Mouse (Mus musculus) midbrain, embryonic 13.5 days (tissue): ENCODE results near the gene Gclm. TPM values are rescaled to one million over a fixed set of nuclear protein-coding genes. Genes with fewer than 3 reads are reported as not detected.

ENCODE experiments used
- ATAC-seq: fragments of 200-750 bp; cut with Nextera tagmentation; 2 replicates; pipeline ENCODE4 v1.8.0; 2017; ENCODE audit warnings: mild to moderate bottlenecking, moderate TSS enrichment, moderate library complexity
- H3K27ac ChIP-seq: fragments of 300-500 bp; sonication (generic); 2 replicates; pipeline ENCODE4 v1.5.1; 2015; ENCODE audit warnings: inconsistent platforms, mild to moderate bottlenecking, moderate library complexity
- H3K27me3 ChIP-seq: fragments of 300-500 bp; sonication (generic); 2 replicates; pipeline ENCODE4 v1.6.1; 2015; ENCODE audit warnings: mild to moderate bottlenecking, inconsistent platforms
- H3K36me3 ChIP-seq: fragments of 300-500 bp; sonication (generic); 2 replicates; pipeline ENCODE4 v1.6.1; 2015; ENCODE audit warnings: mild to moderate bottlenecking, inconsistent platforms
- H3K4me1 ChIP-seq: fragments of 300-500 bp; sonication (generic); replicated peaks from 2 replicates; pipeline ENCODE4 v1.6.1; 2015; ENCODE audit warnings: inconsistent platforms
- H3K4me2 ChIP-seq: fragments of 300-500 bp; sonication (generic); replicated peaks from 2 replicates; pipeline ENCODE4 v1.6.1; 2015; ENCODE audit warnings: moderate library complexity, mild to moderate bottlenecking, inconsistent platforms
- H3K4me3 ChIP-seq: fragments of 300-500 bp; sonication (generic); replicated peaks from 2 replicates; pipeline ENCODE4 v1.5.1; 2015; ENCODE audit warnings: mild to moderate bottlenecking, inconsistent platforms
- H3K9ac ChIP-seq: fragments of 300-500 bp; sonication (generic); replicated peaks from 2 replicates; pipeline ENCODE4 v1.6.1; 2015; ENCODE audit warnings: mild to moderate bottlenecking, inconsistent platforms
- H3K9me3 ChIP-seq: fragments of 300-500 bp; sonication (generic); 2 replicates; pipeline ENCODE4 v1.6.1; 2016; ENCODE audit warnings: mild to moderate bottlenecking, inconsistent platforms
- WGBS: fragments of 180-500 bp; shearing (Covaris S2); methylation state at CpG from one replicate; pipeline ENCODE4 v1.1.7; 2015; 5-methylcytosine and 5-hydroxymethylcytosine counted together
- polyA plus RNA-seq: library from polyadenylated mRNA; unstranded; fragments of >200 nt; fragmentation: Nextera tagmentation; extraction: Ambion mirVana; gene quantifications from 2 replicates; pipeline ENCODE4 v1.2.1, GENCODE M21; 2015

The Gclm gene
- polyA plus RNA-seq = 39.7 and 45.2 TPM in 2 replicates

DNA sequence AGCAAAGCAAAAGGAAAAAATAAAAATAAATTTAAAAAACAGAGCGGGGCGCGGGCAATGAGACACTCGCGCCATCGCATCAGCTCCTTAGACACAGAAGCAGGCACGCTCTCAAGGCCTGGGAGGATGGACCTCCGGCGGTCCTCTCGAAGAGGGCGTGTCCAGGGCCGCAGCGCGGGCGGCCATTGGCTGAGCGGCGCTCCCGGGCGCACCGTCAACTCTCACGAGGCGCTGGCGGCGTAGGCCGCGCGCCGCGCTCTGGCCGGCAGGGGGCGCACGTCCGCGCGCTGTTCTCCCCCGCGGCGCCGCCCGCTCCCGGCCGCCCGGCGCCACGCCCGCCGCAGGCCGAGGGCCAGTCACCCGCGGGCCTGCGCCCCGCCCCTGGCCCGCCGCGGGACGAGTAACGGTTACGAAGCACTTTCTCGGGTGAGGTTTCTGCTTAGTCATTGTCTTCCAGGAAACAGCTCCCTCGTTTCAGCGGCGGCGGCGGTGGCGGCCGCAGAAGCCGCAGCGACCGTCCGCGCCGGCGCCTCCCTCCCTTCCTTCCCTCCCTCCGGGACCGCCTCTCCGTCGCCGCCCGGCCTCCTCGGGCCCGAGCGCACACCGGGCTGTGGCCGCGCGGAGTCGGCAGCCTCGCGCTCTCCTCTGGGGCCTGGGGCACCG, at the start of gene Gclm:
TSS of gene Gclm (plus strand) at position 343 of the 663 bp plus-strand sequence.
- H3K9ac ChIP-seq = peak within 1 kb of the TSS; percentile 92
- H3K4me2 ChIP-seq = peak within 1 kb of the TSS; percentile 62
- no peaks in the 10 kb centered on the region for H3K9me3 ChIP-seq
- peak within 1 kb of the TSS; percentile 93 for H3K27ac ChIP-seq
- H3K4me3 ChIP-seq = peak within 1 kb of the TSS; percentile 81
- no peaks in the 10 kb centered on the region for H3K27me3 ChIP-seq
- peaks cover 19% of the 10 kb centered on the region for H3K4me1 ChIP-seq
- under 1% methylated on average over 82 of the region's 90 CpGs for WGBS
- no peaks in the 10 kb centered on the region for H3K36me3 ChIP-seq
- peak; percentile 99 for ATAC-seq

DNA sequence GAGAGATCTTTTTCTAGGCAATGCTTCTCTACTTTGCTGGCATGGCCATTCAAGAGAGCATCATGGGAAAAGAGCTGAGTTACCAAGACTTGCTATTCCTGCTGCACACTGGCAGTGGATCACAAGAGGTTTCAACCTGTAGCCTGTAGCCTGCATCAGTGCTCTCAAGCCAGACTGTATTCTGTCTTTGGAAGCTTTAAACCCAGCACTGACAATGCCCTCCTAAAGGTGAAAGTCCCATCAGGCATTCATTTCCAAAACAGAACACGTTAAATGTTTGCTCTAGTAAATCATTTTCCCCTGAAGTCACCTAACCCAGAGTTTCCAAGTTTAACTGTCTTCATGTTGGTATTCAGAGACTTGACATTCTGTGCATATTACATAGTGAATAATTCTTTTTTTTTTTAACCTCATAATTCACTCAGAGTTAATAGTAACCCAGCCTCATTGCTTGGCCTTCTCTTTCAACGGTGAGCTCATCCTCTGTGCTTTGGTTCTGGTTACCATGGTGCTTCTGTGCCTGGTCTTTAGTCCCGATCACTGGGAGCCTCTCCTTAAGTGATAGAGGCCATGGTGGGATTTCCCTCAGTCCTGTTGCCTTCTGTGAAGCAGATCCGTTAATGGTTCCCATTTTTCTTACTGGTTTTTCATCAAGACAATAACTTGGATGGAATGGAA, 48.6 kb upstream of the Gclm start:
- Histone ChIP-seq H3K4me2 (no peak overlapping the region), H3K27me3 (no peaks in the 10 kb centered on the region), H3K4me3 (no peak overlapping the region), H3K4me1 (no peaks in the 10 kb centered on the region), H3K9me3 (no peaks in the 10 kb centered on the region), H3K9ac (no peak overlapping the region), H3K36me3 (no peaks in the 10 kb centered on the region), H3K27ac (no peak overlapping the region)
- ATAC-seq = no peak
- WGBS = 74% methylated on average over 4 of the region's 4 CpGs

DNA sequence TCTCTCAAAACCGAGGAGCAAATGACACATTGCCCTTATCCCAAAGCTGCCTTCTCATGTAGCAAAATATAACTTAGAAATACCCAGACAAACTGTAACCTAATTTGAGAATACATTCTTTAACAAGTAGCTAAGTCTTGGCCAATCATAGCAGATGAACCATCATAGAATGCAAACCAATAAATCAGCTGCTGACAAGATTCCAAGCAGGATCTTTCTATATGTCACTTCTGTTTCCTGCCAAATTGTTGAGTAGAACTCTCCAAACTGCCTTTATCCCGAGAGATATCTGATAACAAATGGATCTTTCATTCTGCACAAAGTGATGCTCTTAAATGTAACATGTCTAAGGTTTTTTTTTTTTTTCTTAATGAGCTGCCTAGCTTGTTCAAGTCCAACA, 46.8 kb upstream of the Gclm start:
- Histone ChIP-seq H3K27ac (no peak overlapping the region), H3K4me1 (peaks cover 10% of the 10 kb centered on the region), H3K9me3 (no peaks in the 10 kb centered on the region), H3K4me3 (no peak overlapping the region), H3K9ac (no peak overlapping the region), H3K36me3 (no peaks in the 10 kb centered on the region), H3K27me3 (no peaks in the 10 kb centered on the region), H3K4me2 (no peak overlapping the region)
- WGBS = 96% methylated on average over 2 of the region's 2 CpGs
- no peak for ATAC-seq

DNA sequence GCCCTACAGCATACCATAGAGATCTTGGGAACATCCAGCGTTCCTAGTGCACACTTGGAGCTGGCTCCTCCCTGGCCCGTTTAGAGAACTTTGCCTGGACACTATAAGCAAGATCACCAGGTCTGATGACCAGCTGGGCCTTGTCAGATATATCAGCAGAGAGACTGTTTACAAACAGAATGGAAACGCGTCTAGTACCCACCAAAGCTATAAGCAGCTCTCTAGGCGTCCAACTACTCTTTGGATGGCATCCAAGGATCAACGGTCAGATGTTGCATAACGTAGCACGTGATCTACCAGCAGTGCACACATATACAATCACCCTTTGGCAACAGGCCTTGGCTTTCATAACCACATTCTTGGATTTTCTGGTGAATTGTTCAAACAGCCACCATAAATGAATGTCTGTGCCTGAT, 46.4 kb upstream of the Gclm start:
- Histone ChIP-seq H3K4me1 (peaks cover 10% of the 10 kb centered on the region), H3K4me2 (no peak overlapping the region), H3K27ac (no peak overlapping the region), H3K27me3 (no peaks in the 10 kb centered on the region), H3K4me3 (no peak overlapping the region), H3K9me3 (no peaks in the 10 kb centered on the region), H3K9ac (no peak overlapping the region), H3K36me3 (no peaks in the 10 kb centered on the region)
- ATAC-seq = no peak
- 85% methylated on average over 8 of the region's 8 CpGs for WGBS

DNA sequence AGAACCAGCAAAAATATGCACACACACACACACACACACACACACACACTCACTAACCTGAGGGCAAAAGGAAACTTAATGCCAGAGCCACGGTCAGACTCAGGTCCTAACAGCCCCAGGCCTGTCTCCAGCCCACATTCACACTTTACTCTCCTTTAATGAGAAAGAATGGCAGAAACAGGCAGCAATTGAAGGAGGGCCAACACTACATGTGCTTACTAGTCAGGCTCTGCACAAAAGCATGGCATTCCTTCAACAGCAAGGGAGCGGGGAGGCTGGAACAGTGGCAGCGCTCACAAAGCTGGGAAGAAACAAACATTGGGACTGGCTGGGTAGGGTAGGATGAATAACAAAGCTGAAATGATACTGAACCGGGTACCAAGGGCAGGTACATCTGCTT, 45.8 kb upstream of the Gclm start:
- 82% methylated on average over 4 of the region's 4 CpGs for WGBS
- H3K27me3 ChIP-seq = no peaks in the 10 kb centered on the region
- no peaks in the 10 kb centered on the region for H3K36me3 ChIP-seq
- no peaks in the 10 kb centered on the region for H3K9me3 ChIP-seq
- H3K4me3 ChIP-seq = no peak overlapping the region
- H3K9ac ChIP-seq = no peak overlapping the region
- no peak for ATAC-seq
- H3K4me1 ChIP-seq = peaks cover 10% of the 10 kb centered on the region
- H3K4me2 ChIP-seq = no peak overlapping the region
- H3K27ac ChIP-seq = no peak overlapping the region

DNA sequence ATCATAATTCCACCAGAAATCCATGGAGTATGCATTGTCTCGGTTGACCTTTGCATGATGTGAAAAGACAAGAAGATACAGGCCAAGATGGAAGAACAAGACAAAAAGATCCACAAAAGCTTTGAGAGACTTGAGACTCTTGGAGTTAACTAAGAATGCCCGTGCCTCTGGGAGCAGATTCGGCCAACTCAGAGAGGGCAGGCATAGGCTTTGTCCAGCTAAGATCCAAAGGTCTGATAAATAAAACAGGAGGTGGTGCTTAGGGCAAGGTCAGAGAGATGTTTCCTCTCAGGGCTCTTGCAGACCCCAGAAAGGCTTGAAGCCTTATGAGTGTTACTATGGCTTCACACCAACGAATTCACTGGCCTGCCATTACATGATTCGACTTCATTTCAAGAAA, 45.3 kb upstream of the Gclm start:
- Histone ChIP-seq H3K9ac (no peak overlapping the region), H3K9me3 (no peaks in the 10 kb centered on the region), H3K27ac (no peak overlapping the region), H3K4me3 (no peak overlapping the region), H3K4me1 (peaks cover 10% of the 10 kb centered on the region), H3K36me3 (no peaks in the 10 kb centered on the region), H3K4me2 (no peak overlapping the region), H3K27me3 (no peaks in the 10 kb centered on the region)
- ATAC-seq = no peak
- 86% methylated on average over 5 of the region's 5 CpGs for WGBS

DNA sequence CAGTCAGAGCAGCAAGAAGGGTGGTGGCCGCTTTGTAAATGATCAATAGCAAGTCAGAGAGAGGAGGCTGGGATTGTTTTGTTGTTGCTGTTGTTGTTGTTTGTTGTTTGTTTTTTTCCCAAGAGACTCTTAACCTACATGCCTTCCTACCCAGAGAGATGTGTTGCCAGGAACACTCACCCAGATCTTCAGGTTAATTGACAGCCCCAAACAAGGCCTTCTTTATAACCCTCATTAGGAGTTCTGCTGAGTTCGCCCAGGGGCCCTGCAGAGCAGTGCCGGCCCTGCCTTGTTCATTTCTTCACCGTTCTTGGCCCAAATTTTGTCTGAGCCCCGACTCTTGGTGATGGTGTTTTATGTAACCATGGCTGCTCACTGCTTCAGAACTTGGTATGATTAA, 44.9 kb upstream of the Gclm start:
- WGBS = 83% methylated on average over 5 of the region's 5 CpGs

DNA sequence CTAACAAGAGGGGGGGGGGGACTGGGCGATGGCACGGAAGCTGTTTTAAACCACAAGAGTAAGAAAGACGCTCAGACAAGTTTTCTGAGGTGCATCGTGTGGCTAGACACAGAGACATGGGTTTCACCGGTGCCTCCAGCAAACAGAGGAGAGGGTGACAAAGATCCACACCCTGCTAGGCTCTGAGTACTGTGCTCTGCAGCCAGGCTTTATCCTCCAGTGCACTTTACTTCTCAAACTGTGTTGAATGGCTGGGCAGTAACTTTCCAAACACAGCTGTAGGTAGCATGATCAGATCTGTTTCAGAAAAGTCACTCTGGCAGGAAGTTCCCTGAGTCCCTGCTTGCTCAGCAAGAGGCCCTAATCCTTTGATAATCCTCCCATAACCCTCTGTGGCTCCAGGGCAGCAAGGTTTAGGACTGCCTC, 43.0 kb upstream of the Gclm start:
- Histone ChIP-seq H3K9me3 (no peaks in the 10 kb centered on the region), H3K27ac (no peak overlapping the region), H3K9ac (no peak overlapping the region), H3K4me3 (no peak overlapping the region), H3K4me2 (no peak overlapping the region), H3K27me3 (no peaks in the 10 kb centered on the region), H3K36me3 (no peaks in the 10 kb centered on the region), H3K4me1 (peaks cover 10% of the 10 kb centered on the region)
- ATAC-seq = no peak
- WGBS = 10% methylated on average over 5 of the region's 5 CpGs

More for the DNA sequence above, 44.9 kb upstream of the Gclm start:
- no peaks in the 10 kb centered on the region for H3K36me3 ChIP-seq
- no peaks in the 10 kb centered on the region for H3K9me3 ChIP-seq
- ATAC-seq = no peak
- no peak overlapping the region for H3K4me3 ChIP-seq
- no peak overlapping the region for H3K27ac ChIP-seq
- H3K4me1 ChIP-seq = peaks cover 10% of the 10 kb centered on the region
- H3K4me2 ChIP-seq = no peak overlapping the region
- H3K27me3 ChIP-seq = no peaks in the 10 kb centered on the region
- no peak overlapping the region for H3K9ac ChIP-seq

DNA sequence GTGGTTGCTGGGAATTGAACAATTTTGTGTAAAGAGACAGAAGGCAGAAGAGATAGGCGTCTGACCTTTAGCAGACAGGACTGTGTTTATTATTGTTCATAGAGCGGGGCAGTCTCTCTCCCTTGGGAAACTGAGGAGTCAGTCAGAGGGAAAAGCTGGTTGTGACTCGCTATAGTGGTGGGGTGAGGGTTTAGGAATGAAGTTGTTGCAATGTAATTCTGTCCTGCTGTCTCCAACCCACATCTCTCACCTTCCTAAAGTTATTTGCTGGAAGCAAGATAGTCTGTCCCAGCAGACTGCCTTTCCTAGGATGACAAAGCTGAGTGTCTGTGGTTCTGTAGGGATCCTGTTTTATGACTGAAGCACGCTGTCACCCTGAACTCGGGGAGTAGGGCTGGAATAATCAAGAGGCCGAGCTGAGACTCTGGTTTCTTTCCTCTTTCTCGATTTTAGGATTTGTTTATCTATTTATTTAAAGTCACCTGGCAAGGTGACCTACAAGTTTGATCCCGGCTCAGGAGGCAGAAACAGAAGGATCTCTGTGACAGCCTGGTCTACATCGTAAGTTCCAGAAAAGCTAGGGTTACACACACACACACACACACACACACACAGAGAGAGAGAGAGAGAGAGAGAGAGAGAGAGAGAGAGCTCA, 41.6 kb upstream of the Gclm start:
- WGBS = 82% methylated on average over 9 of the region's 9 CpGs
- Histone ChIP-seq H3K9ac (no peak overlapping the region), H3K27ac (no peak overlapping the region), H3K4me1 (peaks cover 10% of the 10 kb centered on the region), H3K9me3 (no peaks in the 10 kb centered on the region), H3K27me3 (no peaks in the 10 kb centered on the region), H3K4me2 (no peak overlapping the region), H3K4me3 (no peak overlapping the region), H3K36me3 (no peaks in the 10 kb centered on the region)
- ATAC-seq = no peak

DNA sequence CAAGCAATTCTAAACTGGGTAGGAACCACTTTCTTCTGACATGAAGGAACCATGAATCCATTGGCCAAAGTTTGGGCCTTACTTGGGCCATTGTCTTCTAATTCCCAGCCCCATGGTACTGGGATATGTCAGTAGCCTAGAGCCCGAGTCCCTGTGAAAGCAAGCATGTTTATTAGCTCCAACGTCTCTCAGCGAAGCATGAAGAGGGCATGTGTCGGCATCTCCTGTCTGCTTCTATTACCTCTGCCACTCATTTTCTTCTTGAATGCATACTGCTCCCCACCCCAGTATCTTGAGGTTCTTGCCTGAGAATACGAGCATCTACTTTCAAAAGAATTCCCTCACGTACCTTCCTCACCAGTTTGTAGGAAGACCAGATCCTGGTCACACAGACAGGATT, 39.6 kb upstream of the Gclm start:
- H3K4me1 ChIP-seq = peaks cover 10% of the 10 kb centered on the region
- ATAC-seq = no peak
- H3K36me3 ChIP-seq = no peaks in the 10 kb centered on the region
- H3K4me2 ChIP-seq = no peak overlapping the region
- H3K4me3 ChIP-seq = no peak overlapping the region
- H3K9ac ChIP-seq = no peak overlapping the region
- H3K27ac ChIP-seq = no peak overlapping the region
- H3K9me3 ChIP-seq = no peaks in the 10 kb centered on the region
- WGBS = 83% methylated on average over 6 of the region's 6 CpGs
- no peaks in the 10 kb centered on the region for H3K27me3 ChIP-seq

DNA sequence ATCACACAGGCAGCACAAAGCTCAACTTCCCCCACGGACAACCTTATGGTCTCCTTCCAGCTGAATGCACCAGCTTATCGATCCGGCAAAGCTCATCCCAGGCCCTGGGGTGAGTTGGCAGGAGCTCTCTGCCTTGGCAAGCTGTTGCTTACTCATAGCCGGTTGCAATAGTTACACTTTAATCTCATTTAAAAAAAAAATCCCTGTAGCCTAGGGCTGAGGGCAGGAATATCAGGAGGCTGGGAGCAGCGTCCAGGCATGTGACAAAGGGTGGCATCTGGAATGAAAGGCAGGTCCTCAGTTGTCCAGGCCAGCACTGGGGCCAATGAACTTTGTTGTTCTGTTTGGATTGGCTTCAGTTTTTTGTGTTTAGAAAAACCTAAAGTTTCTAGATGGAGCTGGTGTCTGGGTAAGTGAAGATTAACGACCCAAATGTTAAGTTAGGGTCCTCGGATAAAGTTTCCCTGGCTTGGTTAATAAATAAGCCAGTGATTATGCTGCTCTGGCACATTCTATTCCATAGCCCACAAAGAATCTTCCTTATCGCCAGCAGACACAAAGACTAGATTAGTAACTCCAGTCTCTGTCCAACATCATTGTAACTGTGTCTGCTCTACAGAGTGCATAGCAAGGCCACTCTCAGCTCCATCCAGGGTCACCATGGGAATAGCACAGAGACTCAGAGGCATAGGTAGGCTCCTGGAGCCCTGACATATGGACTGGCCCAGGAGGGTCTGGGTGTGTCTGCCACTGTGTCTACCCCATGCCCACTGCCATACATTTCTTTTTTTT, 38.9 kb upstream of the Gclm start:
- H3K36me3 ChIP-seq = no peaks in the 10 kb centered on the region
- ATAC-seq = no peak
- H3K4me1 ChIP-seq = peaks cover 10% of the 10 kb centered on the region
- H3K27me3 ChIP-seq = no peaks in the 10 kb centered on the region
- no peak overlapping the region for H3K9ac ChIP-seq
- no peak overlapping the region for H3K4me2 ChIP-seq
- no peak overlapping the region for H3K4me3 ChIP-seq
- no peaks in the 10 kb centered on the region for H3K9me3 ChIP-seq
- no peak overlapping the region for H3K27ac ChIP-seq
- 62% methylated on average over 8 of the region's 8 CpGs for WGBS

DNA sequence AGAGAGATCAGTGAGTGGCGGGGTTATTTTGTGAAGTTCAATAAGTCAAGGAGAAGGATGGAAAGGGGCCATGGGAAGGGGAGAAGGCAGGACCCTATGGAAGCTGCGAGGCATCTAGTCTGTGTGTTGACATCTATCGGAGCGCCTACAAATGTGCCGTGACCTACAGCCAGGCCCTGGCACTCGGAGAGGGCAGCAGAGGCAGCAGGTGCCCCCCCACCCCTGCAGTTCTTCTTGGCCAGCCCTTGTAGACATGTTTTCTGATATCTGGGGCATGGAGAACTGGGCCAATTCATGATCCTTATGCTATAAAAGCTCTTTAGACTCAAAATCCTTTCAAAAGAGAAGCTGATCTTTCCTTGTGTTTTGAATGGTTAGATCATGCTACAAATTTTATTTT, 37.6 kb upstream of the Gclm start:
- no peak for ATAC-seq
- no peaks in the 10 kb centered on the region for H3K36me3 ChIP-seq
- no peak overlapping the region for H3K27ac ChIP-seq
- no peaks in the 10 kb centered on the region for H3K27me3 ChIP-seq
- WGBS = 75% methylated on average over 6 of the region's 6 CpGs
- no peak overlapping the region for H3K9ac ChIP-seq
- H3K4me2 ChIP-seq = no peak overlapping the region
- H3K4me1 ChIP-seq = peaks cover 1% of the 10 kb centered on the region; the same call in 1 of the 2 replicates
- no peaks in the 10 kb centered on the region for H3K9me3 ChIP-seq
- H3K4me3 ChIP-seq = no peak overlapping the region
